Mouse (Mus musculus) liver, embryonic 14.5 days (tissue): ENCODE results near the gene Slc17a2.

ENCODE experiments used
- CTCF ChIP-seq: IDR thresholded peaks from 2 replicates; pipeline ENCODE4 v1.5.1; 2016; ENCODE audit warnings: antibody characterized with exemption, low read depth, control low read depth
- EP300 ChIP-seq: IDR thresholded peaks from 2 replicates; pipeline ENCODE4 v1.6.1; 2016; ENCODE audit warnings: antibody characterized with exemption, low read depth

GRCm38 (mm10) chr13:23779025-23779424 is 27.8 kb upstream of the Slc17a2 start:
- TF ChIP-seq CTCF (no peak), EP300 (no peak)
